Mouse (Mus musculus) left cerebral cortex, postnatal 10 days (tissue): Measurements from ENCODE around the gene Abhd13. TPM values are rescaled to one million over a fixed set of nuclear protein-coding genes. Genes with fewer than 3 reads are reported as not detected.

Source experiments
- DNase-seq, 2 experiments: peaks; one replicate each; pipeline ENCODE4 v3.0.0; 2021 to 2022; ENCODE audit warnings: low spot score in 2 of 2, mixed read lengths in 1 of 2; ENCODE audit errors: extremely low spot score in 1 of 2
- intact Hi-C: fragments of 180-260 bp; cut with DNase I; formaldehyde crosslinking; loops from one replicate; pipeline ENCODE4 v1.15.1; 2025
- total RNA-seq, 2 experiments: library from RNA; stranded (reverse); gene quantifications; 2 replicates each; pipeline ENCODE4 v1.2.3; 2021

The Abhd13 gene
- 10 to 100 TPM; 30.7 to 32.2 TPM for total RNA-seq

GRCm38 (mm10) chr8:9977573-9978314, at the start of gene Abhd13, which contains the start of gene Lig4:
Gene Abhd13, plus strand, starts transcription at chr8:9977707.
Gene Lig4, minus strand, starts transcription at chr8:9977686.
- intact Hi-C loops: loop anchor here (5.0 kb wide), 1 partner anchor 425 kb away; no protein-coding TSS in a partner anchor
- DNase-seq: peak; percentile 98 to 99

GRCm38 (mm10) chr8:9929746-9930445, 47.6 kb upstream of the Abhd13 start:
- intact Hi-C loops: loop anchor here (10.0 kb wide), 1 partner anchor 155 kb away; the partner anchor contains the start of gene Fam155a
- DNase-seq: peak; percentile 42 to 56

GRCm38 (mm10) chr8:9932711-9933110, 44.8 kb upstream of the Abhd13 start:
- no peak for DNase-seq
- intact Hi-C loops: loop anchor here (10.0 kb wide), 1 partner anchor 158 kb away; the partner anchor contains the start of gene Fam155a

GRCm38 (mm10) chr8:9934891-9935565, 42.5 kb upstream of the Abhd13 start:
- intact Hi-C loops: loop anchor here (5.0 to 10.0 kb wide), 2 partner anchors 160 to 703 kb away; partner anchors contain the start of gene Fam155a
- peak in 1 of 2 experiments; percentile 32 for DNase-seq

GRCm38 (mm10) chr8:9935574-9935973, 41.9 kb upstream of the Abhd13 start:
- DNase-seq: no peak
- intact Hi-C loops: loop anchor here (5.0 to 10.0 kb wide), 2 partner anchors 161 to 703 kb away; partner anchors contain the start of gene Fam155a

- no peak for DNase-seq
- intact Hi-C loops: no loop called here
These were observed 28.2 kb upstream of the Abhd13 start for GRCm38 (mm10) chr8:9949134-9949890.

- intact Hi-C loops: no loop called here
- DNase-seq: no peak
These were observed 19.2 kb upstream of the Abhd13 start for GRCm38 (mm10) chr8:9958338-9958737.

- intact Hi-C loops: no loop called here
- DNase-seq: no peak
These were observed 17.6 kb upstream of the Abhd13 start for GRCm38 (mm10) chr8:9959919-9960318.

GRCm38 (mm10) chr8:9971866-9972265, 5.6 kb upstream of the Abhd13 start:
- intact Hi-C loops: no loop called here
- DNase-seq: no peak

GRCm38 (mm10) chr8:9975276-9975675, 2.2 kb upstream of the Abhd13 start:
- intact Hi-C loops: loop anchor here (5.0 kb wide), 1 partner anchor 427 kb away; no protein-coding TSS in a partner anchor
- DNase-seq: no peak

GRCm38 (mm10) chr8:9975898-9976611, 1.5 kb upstream of the Abhd13 start:
- DNase-seq: peak; percentile 97 to 99
- intact Hi-C loops: loop anchor here (5.0 kb wide), 1 partner anchor 426 kb away; no protein-coding TSS in a partner anchor

GRCm38 (mm10) chr8:9977016-9977415, 491 bp upstream of the Abhd13 start:
- intact Hi-C loops: loop anchor here (5.0 kb wide), 1 partner anchor 425 kb away; no protein-coding TSS in a partner anchor
- no peak for DNase-seq

- DNase-seq: no peak
- intact Hi-C loops: loop anchor here (5.0 kb wide), 1 partner anchor 424 kb away; no protein-coding TSS in a partner anchor
These were observed 1.1 kb downstream of the Abhd13 start for GRCm38 (mm10) chr8:9978475-9979230.

- DNase-seq: no peak
- intact Hi-C loops: loop anchor here (5.0 kb wide), 1 partner anchor 423 kb away; no protein-coding TSS in a partner anchor
These were observed 2.2 kb downstream of the Abhd13 start for GRCm38 (mm10) chr8:9979746-9980145.

- intact Hi-C loops: no loop called here
- DNase-seq: no peak
These were observed 2.7 kb downstream of the Abhd13 start for GRCm38 (mm10) chr8:9980188-9980587.

GRCm38 (mm10) chr8:10004115-10004514, 26.6 kb downstream of the Abhd13 start:
- no peak for DNase-seq
- intact Hi-C loops: no loop called here
